Mouse (Mus musculus): ENCODE data around the gene Pak6. TPM values are rescaled to one million over a fixed set of nuclear protein-coding genes. Genes with fewer than 3 reads are reported as not detected.

Pak6 gene
- total RNA-seq, 2 experiments from 2014 or later: not detected

GRCm38 (mm10) chr2:118697311-118697877 lies 34.3 kb downstream of the Pak6 start:
- peak; percentile 25 for DNase-seq (ENCODE audit: low spot score)

DNA sequence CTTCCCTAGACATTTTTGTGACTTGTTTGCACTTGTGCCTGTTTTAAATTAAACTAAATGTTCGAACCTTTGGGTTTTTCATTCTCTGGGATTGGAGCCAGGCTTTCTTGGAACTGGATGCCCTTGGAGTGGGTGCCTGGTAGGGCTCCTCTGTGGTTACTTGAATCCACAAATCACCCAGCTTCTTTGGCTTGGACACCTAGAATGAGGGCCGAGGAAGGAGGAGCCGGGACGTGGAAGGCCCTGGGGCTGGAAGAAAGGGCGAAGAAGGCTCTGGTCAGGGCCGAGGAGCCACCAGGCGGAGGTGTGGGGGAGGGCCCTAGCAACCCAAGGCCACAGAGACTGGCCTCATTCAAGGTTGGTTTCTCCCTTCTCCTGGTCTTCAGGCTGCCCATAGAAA lies 34.9 kb downstream of the Pak6 start:
- DNase-seq (ENCODE audit: low spot score): peak; percentile 31

DNA sequence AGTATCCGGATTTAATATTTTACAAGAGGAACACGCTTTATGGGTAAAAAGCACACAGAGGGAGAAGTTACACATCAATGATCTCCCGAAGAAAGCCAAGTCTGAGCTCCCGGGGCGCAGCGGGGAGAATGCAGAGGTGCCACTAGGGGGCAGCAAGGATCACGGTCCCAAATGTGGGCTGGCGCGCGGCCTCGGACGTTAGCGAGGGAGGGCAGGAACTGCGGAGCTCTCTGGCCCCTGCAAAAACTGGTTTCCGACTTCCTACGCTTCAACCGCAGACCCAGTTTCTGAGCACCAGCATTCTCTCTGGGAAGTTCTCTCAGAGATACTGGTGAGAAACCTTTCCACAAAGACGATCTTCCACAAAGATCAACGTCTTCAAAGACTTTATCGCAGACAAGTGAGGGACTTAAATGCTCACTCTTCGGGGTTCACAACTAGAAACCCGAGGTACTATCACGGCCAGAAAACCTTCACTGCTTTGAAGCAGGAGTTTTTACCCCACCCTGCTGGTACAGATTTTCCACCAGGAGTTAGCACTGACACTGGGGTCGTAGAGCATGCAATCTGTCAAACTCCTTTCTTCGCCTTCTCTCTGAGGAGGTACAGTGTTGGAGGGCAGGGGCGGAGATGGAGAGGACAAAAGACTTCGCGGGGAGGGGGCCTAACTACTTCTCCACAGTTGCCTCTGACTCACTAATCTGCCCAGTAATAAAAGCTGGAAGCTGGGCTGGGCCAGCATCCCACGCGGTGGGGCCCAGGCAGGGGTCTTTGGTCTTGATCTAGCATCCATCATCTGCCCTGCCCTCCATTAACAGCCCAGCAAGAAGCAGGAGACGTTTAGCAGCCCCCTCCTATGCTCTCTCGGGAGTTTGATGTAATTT lies 37.3 kb downstream of the Pak6 start:
- peak; percentile 85 for DNase-seq (ENCODE audit: low spot score)

DNA sequence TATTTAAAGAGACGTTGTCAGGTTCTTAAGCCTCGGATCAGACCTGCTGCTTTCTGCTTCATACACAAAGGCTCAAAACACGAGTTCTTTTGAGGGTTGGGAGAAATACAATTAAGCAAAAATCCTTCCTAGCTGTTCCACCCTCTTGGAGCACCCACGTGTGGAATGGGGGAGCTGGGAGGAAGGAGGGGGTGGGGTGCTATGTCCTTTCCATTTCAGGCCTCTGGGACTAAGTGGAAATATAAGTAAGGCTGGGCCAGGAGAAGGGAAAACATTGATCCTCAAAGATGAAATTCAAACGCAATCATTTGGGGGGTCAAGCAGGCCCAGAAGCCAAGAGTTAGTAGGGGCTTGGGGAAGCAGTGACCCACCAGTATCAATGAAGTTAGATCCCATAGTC lies 38.1 kb downstream of the Pak6 start:
- DNase-seq (ENCODE audit: low spot score): no peak

GRCm38 (mm10) chr2:118701971-118702882 lies 39.1 kb downstream of the Pak6 start:
- no peak for DNase-seq (ENCODE audit: low spot score)

- peak; percentile 39 for DNase-seq (ENCODE audit: low spot score)
Measured at GRCm38 (mm10) chr2:118702883-118703761, 40.0 kb downstream of the Pak6 start.

DNA sequence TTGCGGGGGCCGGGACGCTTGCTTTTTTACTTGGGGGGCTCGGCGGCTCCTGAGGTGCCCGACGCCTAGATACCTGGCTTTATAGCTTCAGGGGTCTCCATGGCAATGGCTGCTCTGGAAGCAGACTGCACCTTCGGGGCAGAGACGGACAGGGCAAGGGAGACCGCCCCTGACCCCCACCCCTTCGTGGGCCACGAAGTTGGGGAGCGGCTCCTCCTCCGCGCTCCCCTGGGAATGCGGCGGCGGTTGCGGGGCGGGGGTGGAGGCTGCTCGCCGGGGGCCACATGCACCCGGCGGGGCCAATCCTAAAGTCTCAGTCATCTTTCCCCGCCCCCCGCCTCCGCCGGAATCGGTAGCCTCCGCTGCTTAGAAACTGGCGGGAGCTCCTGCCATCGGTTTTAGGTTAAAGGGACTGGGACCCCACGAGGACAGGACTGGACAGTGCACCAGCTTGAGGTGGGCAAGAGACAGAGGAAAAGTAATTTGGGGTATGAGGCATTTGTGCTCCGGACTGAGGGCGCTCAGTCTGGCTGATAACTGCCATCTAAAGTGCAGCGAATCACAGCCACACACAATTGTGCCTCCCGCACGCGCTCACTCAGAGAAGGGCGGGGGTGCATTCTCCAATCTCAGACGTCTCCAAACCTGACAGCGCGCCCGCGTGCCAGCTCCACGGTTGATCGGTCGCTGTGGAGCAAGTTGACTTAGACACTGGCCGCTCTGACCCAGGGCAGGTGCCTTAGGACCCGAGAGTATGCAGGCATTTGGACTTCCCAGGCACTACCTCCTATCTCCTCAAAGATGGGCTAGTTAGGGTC lies 41.0 kb downstream of the Pak6 start, which contains the start of gene Ankrd63:
Gene Ankrd63, minus strand, starts transcription at position 51 of the 818 bp plus-strand sequence.
- no peak for DNase-seq (ENCODE audit: low spot score)

GRCm38 (mm10) chr2:118706436-118706835 lies 43.3 kb downstream of the Pak6 start:
- no peak for DNase-seq (ENCODE audit: low spot score)

DNA sequence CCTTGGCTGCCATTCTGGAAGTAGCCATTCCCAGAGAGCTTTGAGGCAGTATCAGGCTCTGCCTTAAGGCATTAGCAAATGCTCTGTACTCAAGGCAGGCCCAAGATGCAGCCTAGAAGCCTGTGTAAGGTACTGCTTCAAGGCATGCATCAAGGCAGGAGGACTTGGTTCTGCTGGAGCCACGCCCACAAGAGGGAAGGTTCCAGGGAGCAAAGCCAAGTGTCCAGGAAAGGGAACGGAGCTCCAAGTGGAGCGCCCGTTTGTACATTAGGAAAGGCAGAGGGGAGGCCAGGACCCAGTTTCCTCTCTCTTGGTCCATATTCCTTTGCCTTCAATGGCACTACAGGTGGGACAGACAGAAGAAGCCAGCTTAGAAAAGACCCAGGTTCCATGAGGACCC lies 45.4 kb downstream of the Pak6 start:
- no peak for DNase-seq (ENCODE audit: low spot score)

DNA sequence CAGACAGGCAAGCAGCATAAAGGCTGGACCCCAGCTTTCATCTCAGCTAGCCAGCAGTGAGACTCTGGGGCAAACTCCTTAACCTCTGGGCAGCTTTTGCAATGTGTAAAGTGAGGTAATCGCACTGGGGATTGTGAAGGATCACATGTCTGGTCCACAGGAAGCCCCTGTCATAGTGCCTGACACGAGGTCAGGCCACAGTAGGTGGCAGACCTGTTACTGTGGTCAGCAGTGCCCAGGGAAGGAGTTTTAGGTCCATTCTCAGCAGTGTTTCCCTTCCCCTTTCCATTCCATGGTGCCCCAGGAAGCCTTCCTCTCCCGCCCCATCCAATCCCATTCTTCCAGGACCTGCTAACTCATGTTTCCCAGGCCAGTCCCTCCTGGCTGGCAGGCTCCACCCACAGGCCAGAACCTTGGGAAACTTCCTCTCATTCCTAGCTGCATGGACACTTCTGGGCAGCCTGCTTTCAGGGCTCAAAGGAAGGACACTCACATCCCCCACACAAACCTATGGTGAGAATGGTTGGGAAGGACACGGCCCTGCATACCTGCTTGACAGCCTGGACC lies 46.6 kb downstream of the Pak6 start:
- no peak for DNase-seq (ENCODE audit: low spot score)

DNA sequence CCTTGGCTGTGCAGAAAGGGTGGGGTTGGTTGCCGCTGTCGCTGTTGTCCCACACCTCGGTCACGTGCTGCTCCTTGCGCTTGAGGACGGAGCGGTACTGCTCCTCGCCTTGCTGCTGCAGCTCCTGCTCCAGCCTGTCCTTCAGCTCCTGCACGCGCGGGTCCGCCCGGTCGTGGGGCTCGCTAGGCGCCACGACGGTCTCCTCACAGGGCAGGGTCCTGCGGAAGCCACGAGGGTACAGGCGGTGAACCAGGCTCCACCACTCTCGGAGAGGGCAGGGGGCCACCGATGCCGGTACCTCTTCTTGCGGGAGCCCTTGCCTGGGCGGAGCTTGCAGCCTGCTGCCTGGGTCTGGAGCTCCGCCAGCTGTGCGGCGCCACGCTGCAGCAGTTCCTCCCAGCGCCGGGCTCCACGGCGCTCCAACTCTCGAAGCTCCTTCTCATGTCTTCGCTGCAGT lies 48.0 kb downstream of the Pak6 start:
- DNase-seq (ENCODE audit: low spot score): peak; percentile 22

DNA sequence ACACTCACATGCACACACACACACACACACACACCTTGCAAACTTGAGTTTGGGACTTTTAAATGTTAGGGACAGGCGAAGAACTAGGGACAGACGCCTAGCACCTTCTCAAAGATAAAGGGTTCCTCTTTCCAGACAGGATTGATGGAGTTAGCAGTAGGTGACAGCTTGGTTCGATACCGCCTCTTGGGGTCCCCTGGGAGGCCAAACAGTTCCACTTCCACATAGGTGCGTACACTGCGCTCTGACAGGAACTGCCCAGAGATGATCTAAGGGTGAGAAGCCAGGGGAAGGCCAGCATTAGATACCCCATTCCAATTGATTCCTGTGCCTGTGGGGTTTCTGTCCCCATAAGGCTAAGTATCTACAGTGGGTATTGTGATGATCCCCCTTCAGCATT lies 50.5 kb downstream of the Pak6 start:
- no peak for DNase-seq (ENCODE audit: low spot score)

DNA sequence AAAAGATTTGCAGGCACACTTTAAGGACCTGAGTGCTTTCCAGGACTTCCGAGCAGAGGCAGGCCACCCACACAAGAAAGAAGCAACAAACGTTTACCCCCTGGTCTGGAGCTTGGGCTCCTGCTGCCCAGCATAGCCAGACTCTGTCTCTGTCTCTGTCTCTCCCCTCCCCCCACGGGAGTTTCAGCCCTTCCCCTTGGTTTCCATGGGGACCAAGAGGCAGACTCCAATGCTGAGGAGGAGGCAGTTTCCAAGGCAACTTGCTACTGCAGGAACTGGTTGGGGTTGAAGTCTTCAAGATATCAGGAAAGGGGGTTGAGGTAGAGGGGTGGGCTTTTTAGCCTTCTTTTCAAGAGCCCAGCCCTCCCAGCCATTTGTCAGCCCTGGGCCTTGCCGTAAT lies 51.1 kb downstream of the Pak6 start:
- no peak for DNase-seq (ENCODE audit: low spot score)

- DNase-seq (ENCODE audit: low spot score): peak; percentile 59
Measured at GRCm38 (mm10) chr2:118716677-118717076, 53.6 kb downstream of the Pak6 start.

DNA sequence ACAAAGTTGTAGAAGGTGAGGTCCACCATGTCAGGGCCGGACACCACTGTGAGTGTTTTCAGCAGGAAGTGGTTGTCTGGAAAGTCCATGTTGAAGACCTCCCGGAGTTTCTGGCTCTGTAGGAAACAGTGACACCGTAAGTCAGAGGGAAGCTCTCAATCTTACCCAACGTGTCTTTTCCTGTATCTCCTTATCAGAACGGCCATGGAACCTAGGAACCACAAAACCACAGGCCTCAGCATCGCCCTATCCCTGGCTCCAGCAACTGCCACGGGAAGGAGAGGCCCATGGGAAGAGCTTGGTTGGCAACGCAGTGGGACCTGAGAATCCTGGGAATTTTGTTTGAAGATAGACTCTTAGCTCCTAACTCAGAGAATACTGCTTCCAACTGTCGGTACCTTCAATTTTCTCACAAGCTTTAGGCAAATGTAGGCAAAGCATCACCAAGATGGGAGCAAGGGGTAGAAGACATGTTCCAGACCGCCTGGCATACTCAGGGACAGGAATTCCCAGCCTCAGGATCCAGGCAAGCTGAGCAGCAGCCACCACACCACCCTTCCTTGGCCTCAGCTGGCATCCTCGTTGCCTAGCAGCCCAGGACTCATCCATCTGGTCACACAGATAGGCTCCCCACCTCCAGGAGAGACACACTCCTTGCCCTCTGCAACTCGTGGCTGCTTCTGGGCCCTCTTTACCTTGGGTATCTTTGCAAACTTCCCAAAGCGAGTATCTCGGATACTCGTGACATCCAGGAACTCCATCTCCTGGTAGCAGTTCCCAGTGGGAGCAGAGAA lies 60.8 kb downstream of the Pak6 start:
- no peak for DNase-seq (ENCODE audit: low spot score)

DNA sequence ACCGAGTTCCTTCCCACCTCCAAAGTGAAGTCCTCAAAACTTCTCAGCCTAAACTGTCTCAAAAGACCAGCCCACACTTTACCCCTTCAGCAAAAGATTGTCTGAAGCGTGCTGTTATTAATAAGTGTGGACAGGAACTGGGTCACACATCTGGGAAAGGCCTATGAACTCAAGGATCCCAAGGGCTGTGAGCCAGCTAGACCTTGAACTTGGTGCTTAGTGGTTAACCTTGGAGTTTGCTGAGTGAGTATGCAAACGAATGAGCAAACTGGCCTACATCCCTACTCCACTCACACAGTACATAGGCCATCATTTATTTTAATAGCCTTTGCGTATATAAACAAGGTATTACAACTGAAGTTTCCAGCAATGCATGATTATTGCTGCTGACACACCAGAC lies 62.4 kb downstream of the Pak6 start:
- DNase-seq (ENCODE audit: low spot score): no peak

GRCm38 (mm10) chr2:118726873-118727272 lies 63.8 kb downstream of the Pak6 start:
- no peak for DNase-seq (ENCODE audit: low spot score)

DNA sequence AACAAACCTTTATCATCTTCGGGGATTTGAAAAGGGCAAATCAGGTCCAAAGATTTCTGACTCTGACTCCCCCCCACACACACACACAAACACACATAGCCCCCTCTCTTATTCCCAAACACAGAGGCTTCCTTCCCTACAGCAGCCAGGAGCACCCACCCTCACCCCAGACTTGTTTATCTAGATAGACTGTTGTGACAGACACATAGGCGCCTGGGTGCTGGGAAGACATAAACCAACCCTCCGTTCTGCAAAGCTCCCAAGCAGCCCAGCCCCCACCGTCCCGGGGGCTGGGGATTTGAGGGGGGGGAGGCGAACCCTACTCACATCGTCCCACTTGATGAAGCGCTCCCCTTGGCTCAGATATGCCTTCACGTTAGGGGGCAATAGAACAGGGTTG lies 64.8 kb downstream of the Pak6 start:
- no peak for DNase-seq (ENCODE audit: low spot score)

DNA sequence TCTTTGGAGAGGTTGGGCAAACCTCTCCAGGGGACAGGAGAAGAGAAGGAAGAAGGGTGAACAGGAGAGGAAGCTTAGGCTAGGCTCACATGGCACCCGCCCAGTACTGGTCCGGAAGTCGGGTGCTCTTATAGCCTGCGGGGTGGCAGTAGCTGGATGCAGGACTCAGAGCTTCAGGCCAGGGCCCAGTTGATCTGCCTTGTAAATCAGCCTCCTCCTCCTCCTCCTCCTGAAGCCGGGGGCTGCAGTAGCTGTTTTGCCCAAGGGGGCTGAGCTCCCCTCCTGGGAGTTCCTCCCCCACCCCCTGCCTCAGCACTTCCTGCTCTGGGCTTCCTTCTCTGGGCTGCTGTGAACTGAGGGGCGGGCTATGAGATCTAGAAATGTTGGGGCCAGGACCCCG lies 65.2 kb downstream of the Pak6 start, which contains the start of gene Plcb2:
Gene Plcb2, minus strand, starts transcription at position 102 of the 400 bp plus-strand sequence.
- DNase-seq (ENCODE audit: low spot score): no peak

Measured in gastrocnemius, adult 18-20 months (tissue).